Mouse (Mus musculus): ENCODE results near the gene Fbxo4. TPM values are rescaled to one million over a fixed set of nuclear protein-coding genes. Genes with fewer than 3 reads are reported as not detected.

The Fbxo4 gene
- total and polyA plus RNA-seq, 3 experiments = 16.4 to 32.6 (median 20.0) TPM

GRCm38 (mm10) chr15:4026831-4027584, 47.6 kb upstream of the Fbxo4 start (continued):
- no peak for TF ChIP-seq POLR2AphosphoS2 (IDR thresholded peaks at IDR 0.05; ENCODE audit: low read depth, low read length)
- TF ChIP-seq POLR2A (IDR thresholded peaks at IDR 0.05; ENCODE audit: low read depth, low read length) = peak; percentile 34; the same call in 1 of the 2 replicates
- peak; percentile 42; the same call in 1 of the 2 replicates for TF ChIP-seq HCFC1 (IDR thresholded peaks at IDR 0.05; ENCODE audit: low read depth, low read length)
- 0 out of 2 replicates have a peak, but pooled peaks have one; percentile 28 for TF ChIP-seq CHD2 (IDR thresholded peaks at IDR 0.05; ENCODE audit: low read length)
- no peak for TF ChIP-seq ZC3H11A (IDR thresholded peaks at IDR 0.05; ENCODE audit: low read depth, low read length)
- TF ChIP-seq MAFK (IDR thresholded peaks at IDR 0.05; ENCODE audit: insufficient replicate concordance, low read length) = no peak
- peak; percentile 86 for TF ChIP-seq SIN3A (IDR thresholded peaks at IDR 0.05; ENCODE audit: low read length)

GRCm38 (mm10) chr15:4026231-4026773, 46.9 kb upstream of the Fbxo4 start, which contains the start of gene Oxct1:
Oxct1 (plus strand) TSS chr15:4026383.
- Histone ChIP-seq H3K9me3 (replicated peaks; ENCODE audit: low read length) (no peaks in the 10 kb centered on the region), H3K4me3 (replicated peaks in 1 of 3; ENCODE audit: low read depth in 2 of 3, low read length in 2 of 3, poor library complexity in 1 of 3) (peak within 1 kb of the TSS; percentile 66 to 79 (median 78)), H3K36me3 (replicated peaks in 1 of 2; ENCODE audit: control insufficient read depth in 1 of 2, insufficient read depth in 1 of 2, low read length in 1 of 2) (peaks cover 0 to 3% of the 10 kb centered on the region in 2 experiments), H3K9ac (ENCODE audit: insufficient read depth, low read depth) (peak within 1 kb of the TSS; percentile 53), H3K79me2 (replicated peaks; ENCODE audit: control insufficient read depth, extremely low read depth, insufficient read depth, poor library complexity, severe bottlenecking) (peaks cover 3% of the 10 kb centered on the region; the same call in 1 of the 2 replicates), H3K27me3 (replicated peaks) (no peaks in the 10 kb centered on the region), H3K4me1 (ENCODE audit: control insufficient read depth in 1 of 2, insufficient read depth in 2 of 2) (peaks cover under 1 to 23% of the 10 kb centered on the region in 2 experiments; a peak in 3 of 4 replicates), H3K4me2 (ENCODE audit: insufficient read depth, low read depth, poor library complexity, severe bottlenecking) (peak within 1 kb of the TSS; percentile 65), H3K27ac (ENCODE audit: insufficient read depth, low read depth) (peak within 1 kb of the TSS; percentile 47)
- in situ Hi-C loops (cut with MboI; ENCODE audit: low pct_ligation_motif_present, low pct_unique_long_range_greater_than_20kb, low sequenced_read_pairs) = loop anchor here (25.0 kb wide), 1 partner anchor 1086 kb away; the partner anchor contains the start of genes Card6 and Rpl37
- dilution Hi-C loops (cut with MboI; ENCODE audit: extremely low pct_ligation_motif_present, extremely low pct_unique_long_range_greater_than_20kb, low sequenced_read_pairs) = no loop called here
- DNase-seq (ENCODE audit: extremely low read depth) = peak; percentile 86
- TF ChIP-seq JUND (conservative IDR thresholded peaks at IDR 0.05; ENCODE audit: low read depth, low read length) (no peak), EP300 (IDR thresholded peaks at IDR 0.05; ENCODE audit: low read length) (no peak; the same call in 1 of the 2 replicates), RCOR1 (conservative IDR thresholded peaks at IDR 0.05; ENCODE audit: low read depth, low read length) (no peak; the same call in 1 of the 2 replicates), POLR2A (IDR thresholded peaks at IDR 0.05; ENCODE audit: low read depth, low read length) (peak; percentile 61), E2F4 (IDR thresholded peaks at IDR 0.05; ENCODE audit: insufficient replicate concordance, low read depth, low read length) (no peak), HCFC1 (IDR thresholded peaks at IDR 0.05; ENCODE audit: low read depth, low read length) (no peak; the same call in 1 of the 2 replicates), SMC3 (IDR thresholded peaks at IDR 0.05; ENCODE audit: low read depth, low read length) (peak; percentile 39), ETS1 (conservative IDR thresholded peaks at IDR 0.05; ENCODE audit: low read depth, low read length) (no peak; the same call in 1 of the 2 replicates), ELF1 (IDR thresholded peaks at IDR 0.05; ENCODE audit: low read depth, low read length) (peak; percentile 43; the same call in 1 of the 2 replicates), TBP (conservative IDR thresholded peaks at IDR 0.05; ENCODE audit: low read depth, low read length) (0 out of 2 replicates have a peak, but pooled peaks have one; percentile 23), NRF1 (IDR thresholded peaks at IDR 0.05; ENCODE audit: low read depth, low read length) (no peak; the same call in 1 of the 2 replicates), USF2 (conservative IDR thresholded peaks at IDR 0.05; ENCODE audit: low read depth, low read length) (no peak), MAFK (IDR thresholded peaks at IDR 0.05; ENCODE audit: insufficient replicate concordance, low read length) (no peak), ZMIZ1 (IDR thresholded peaks at IDR 0.05; ENCODE audit: low read depth, low read length) (peak; percentile 55), ZNF384 (IDR thresholded peaks at IDR 0.05; ENCODE audit: low read depth, low read length) (no peak), MEF2A (IDR thresholded peaks at IDR 0.05; ENCODE audit: borderline replicate concordance, low read depth, low read length) (no peak; the same call in none of the 2 replicates), ZC3H11A (IDR thresholded peaks at IDR 0.05; ENCODE audit: low read depth, low read length) (no peak), MXI1 (IDR thresholded peaks at IDR 0.05; ENCODE audit: low read depth, low read length) (peak; percentile 22; the same call in 1 of the 2 replicates), CTCF (conservative IDR thresholded peaks at IDR 0.05 in 1 of 2, IDR thresholded peaks at IDR 0.05 in 1 of 2; ENCODE audit: low read depth in 2 of 2, low read length in 2 of 2) (peak in 1 of 2 experiments; percentile 68; a peak in 2 of 4 replicates), NELFE (IDR thresholded peaks at IDR 0.05; ENCODE audit: low read depth, low read length) (0 out of 2 replicates have a peak, but pooled peaks have one; percentile 30), PAX5 (IDR thresholded peaks at IDR 0.05; ENCODE audit: low read length) (no peak), GABPA (IDR thresholded peaks at IDR 0.05; ENCODE audit: insufficient replicate concordance, low read depth, low read length) (no peak), CHD1 (IDR thresholded peaks at IDR 0.05; ENCODE audit: low read depth, low read length) (no peak), UBTF (IDR thresholded peaks at IDR 0.05; ENCODE audit: low read depth, low read length) (no peak), IRF4 (IDR thresholded peaks at IDR 0.05; ENCODE audit: low read depth, low read length) (no peak), JUN (IDR thresholded peaks at IDR 0.05; ENCODE audit: insufficient read depth, low read depth, low read length) (no peak), MAX (IDR thresholded peaks at IDR 0.05; ENCODE audit: low read length) (no peak; the same call in 1 of the 2 replicates), USF1 (IDR thresholded peaks at IDR 0.05; ENCODE audit: low read depth, low read length) (no peak), MAZ (IDR thresholded peaks at IDR 0.05; ENCODE audit: low read depth, low read length) (peak; percentile 55; the same call in 1 of the 2 replicates), SIN3A (IDR thresholded peaks at IDR 0.05; ENCODE audit: low read length) (peak; percentile 34; the same call in 1 of the 2 replicates), RAD21 (IDR thresholded peaks at IDR 0.05; ENCODE audit: low read depth, low read length) (peak; percentile 45)

Measured in CH12.LX (cell line).